8 mouse cellular contexts compared by ENCODE assay signal in genomic region chr4:83794315-83794922, GRCm38 (mm10).
A peak's percentile ranks its signal among the peaks of the same experiment; 100 is the strongest.
DNase-seq lines count a peak whose midpoint lies in the region; ATAC-seq and TF ChIP-seq lines count a peak whose summit lies in the region.
"Had no signal": no experiment of that assay in that cellular context is flagged by ENCODE, and none has a peak within 500 bp of the region (broad histone marks: within the 10 kb centered on the region; RNA-seq: fewer than 3 reads in every experiment).

No protein-coding gene starts in this region.

- H3K4me2 ChIP-seq in embryonic facial prominence, embryonic 12.5 days (replicated peaks), result peak overlapping the region; percentile 21
- H3K4me2 ChIP-seq: liver, embryonic 13.5 days had no signal

- H3K9ac ChIP-seq in embryonic facial prominence, embryonic 12.5 days, result no peak overlapping the region
- H3K9ac ChIP-seq: liver, embryonic 13.5 days had no signal

- peak; percentile 28 for DNase-seq in adrenal gland, adult 2 months
- DNase-seq in heart, postnatal 36 days, result peak; percentile 23 to 31
- peak; percentile 61 for DNase-seq in layer of hippocampus, adult 11-12 months (ENCODE audit: low spot score)
- DNase-seq in lung, postnatal 10 days, result peak; percentile 60
- DNase-seq in retina, postnatal 7 days (ENCODE audit: low read depth, low spot score), result peak; percentile 30
- DNase-seq: liver, embryonic 13.5 days had no signal

- no peaks in the 10 kb centered on the region for H3K4me1 ChIP-seq in E14TG2a.4 (replicated peaks; ENCODE audit: low read depth, low read length)
- H3K4me1 ChIP-seq in embryonic facial prominence, embryonic 12.5 days, result peaks cover 4% of the 10 kb centered on the region; the same call in 1 of the 2 replicates
- H3K4me1 ChIP-seq: liver, embryonic 13.5 days had no signal

- WGBS in embryonic facial prominence, embryonic 12.5 days, result 14% methylated on average over 9 of the region's 9 CpGs

- H3K9me3 ChIP-seq in E14TG2a.4 (ENCODE audit: low read length), result no peaks in the 10 kb centered on the region
- H3K9me3 ChIP-seq in embryonic facial prominence, embryonic 12.5 days, result no peaks in the 10 kb centered on the region
- H3K9me3 ChIP-seq: liver, embryonic 13.5 days had no signal

- intact Hi-C loops in heart, postnatal 36 days (cut with DNase I), result loop anchor here (2.0 to 10.0 kb wide), 4 partner anchors 120 to 1302 kb away; partner anchors contain the start of gene Bnc2

- no peak overlapping the region for H3K4me3 ChIP-seq in E14TG2a.4 (replicated peaks; ENCODE audit: low read length)
- H3K4me3 ChIP-seq in embryonic facial prominence, embryonic 12.5 days, result no peak overlapping the region
- H3K4me3 ChIP-seq: liver, embryonic 13.5 days had no signal

- no peak overlapping the region for H3K27ac ChIP-seq in embryonic facial prominence, embryonic 12.5 days
- H3K27ac ChIP-seq: liver, embryonic 13.5 days had no signal

- TF ChIP-seq CTCF in E14TG2a.4 (conservative IDR thresholded peaks at IDR 0.05; ENCODE audit: low read length), result peak; percentile 80

- peaks cover 2% of the 10 kb centered on the region; the same call in 1 of the 2 replicates for H3K27me3 ChIP-seq in E14TG2a.4 (ENCODE audit: insufficient read depth, low read length)
- no peaks in the 10 kb centered on the region for H3K27me3 ChIP-seq in embryonic facial prominence, embryonic 12.5 days
- H3K27me3 ChIP-seq: liver, embryonic 13.5 days had no signal

- no peaks in the 10 kb centered on the region for H3K36me3 ChIP-seq in E14TG2a.4 (ENCODE audit: insufficient read depth, low read length)
- no peaks in the 10 kb centered on the region for H3K36me3 ChIP-seq in embryonic facial prominence, embryonic 12.5 days
- H3K36me3 ChIP-seq: liver, embryonic 13.5 days had no signal

- no peak for ATAC-seq in embryonic facial prominence, embryonic 12.5 days (ENCODE audit: insufficient number of reproducible peaks, insufficient read depth, low FRiP score, low TSS enrichment)
